Mouse (Mus musculus) ES-Bruce4 (cell line): Measurements from ENCODE around the gene Gm7138. TPM values are rescaled to one million over a fixed set of nuclear protein-coding genes. Genes with fewer than 3 reads are reported as not detected.
"Not testable (repeated sequence)": the region's sequence is repeated elsewhere in the genome, so short reads cannot be mapped to it uniquely, and the experiment has no call there.

Source experiments
- H3K27ac ChIP-seq: 2 replicates; pipeline ENCODE4 v1.5.1; 2012; ENCODE audit warnings: low read length, inconsistent platforms; ENCODE audit not compliant: insufficient read depth
- H3K27me3 ChIP-seq: 2 replicates; pipeline ENCODE4 v1.6.1; 2012; ENCODE audit warnings: mild to moderate bottlenecking, low read length, inconsistent platforms; ENCODE audit not compliant: control insufficient read depth, poor library complexity, insufficient read depth, severe bottlenecking
- H3K36me3 ChIP-seq: 2 replicates; pipeline ENCODE4 v1.6.1; 2012; ENCODE audit warnings: inconsistent platforms, mild to moderate bottlenecking, low read length, moderate library complexity; ENCODE audit not compliant: control insufficient read depth, poor library complexity, insufficient read depth, severe bottlenecking
- H3K4me1 ChIP-seq: one replicate; pipeline ENCODE4 v1.8.1; 2011; ENCODE audit warnings: low read length; ENCODE audit not compliant: control insufficient read depth, insufficient read depth
- H3K4me3 ChIP-seq: 2 replicates; pipeline ENCODE4 v1.5.1; 2011; ENCODE audit warnings: low read depth, mild to moderate bottlenecking, low read length
- H3K9ac ChIP-seq: 2 replicates; pipeline ENCODE4 v1.6.1; 2012; ENCODE audit warnings: low read depth, mild to moderate bottlenecking, inconsistent platforms; ENCODE audit not compliant: poor library complexity, severe bottlenecking
- H3K9me3 ChIP-seq: replicated peaks from 2 replicates; pipeline ENCODE4 v1.6.1; 2012; ENCODE audit warnings: mild to moderate bottlenecking, low read length, inconsistent platforms; ENCODE audit not compliant: control insufficient read depth, poor library complexity, insufficient read depth, severe bottlenecking
- CTCF ChIP-seq: IDR thresholded peaks from one replicate; pipeline ENCODE4 v1.8.1; 2011; ENCODE audit warnings: low read depth, low read length
- EP300 ChIP-seq: IDR thresholded peaks from 2 replicates; pipeline ENCODE4 v1.6.1; 2011; ENCODE audit warnings: low read depth, low read length; ENCODE audit not compliant: insufficient read depth
- POLR2A ChIP-seq: IDR thresholded peaks from one replicate; pipeline ENCODE4 v1.8.1; 2011; ENCODE audit warnings: low read length; ENCODE audit not compliant: insufficient read depth
- polyA plus RNA-seq: library from polyadenylated mRNA; stranded (reverse); fragments of >200 nt; gene quantifications from 2 replicates; pipeline ENCODE4 v1.2.4, GENCODE M21; 2011; ENCODE audit warnings: low read depth; ENCODE audit not compliant: missing spikeins, insufficient read depth, insufficient read length

Gm7138 gene
- polyA plus RNA-seq, result not detected in 2 replicates

DNA sequence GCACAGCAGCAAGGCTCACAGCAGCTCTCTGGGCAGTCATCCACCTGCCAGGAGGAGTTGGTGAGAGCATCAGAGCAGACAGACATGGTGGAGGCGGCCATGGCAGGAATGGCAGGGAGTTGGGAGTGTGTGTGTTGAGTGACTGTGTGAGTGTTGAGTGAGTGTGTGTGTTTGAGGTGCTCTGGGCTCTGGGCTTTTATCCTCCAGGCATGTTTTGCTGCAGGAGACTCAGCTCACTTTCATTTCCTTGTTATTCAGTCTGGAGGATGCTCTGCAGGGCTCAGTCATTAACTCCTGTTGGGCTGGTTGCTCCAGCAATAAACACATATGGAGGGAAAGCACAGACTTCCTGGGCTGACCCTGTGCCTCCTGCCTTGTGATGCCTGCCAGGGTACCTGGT, at the start of gene Gm7138:
Gene Gm7138 (minus strand): TSS at position 101 of the 400 bp plus-strand sequence.
- not testable (repeated sequence) for H3K27me3 ChIP-seq, H3K4me3 ChIP-seq, H3K9me3 ChIP-seq, H3K27ac ChIP-seq, H3K36me3 ChIP-seq, H3K4me1 ChIP-seq, H3K9ac ChIP-seq

DNA sequence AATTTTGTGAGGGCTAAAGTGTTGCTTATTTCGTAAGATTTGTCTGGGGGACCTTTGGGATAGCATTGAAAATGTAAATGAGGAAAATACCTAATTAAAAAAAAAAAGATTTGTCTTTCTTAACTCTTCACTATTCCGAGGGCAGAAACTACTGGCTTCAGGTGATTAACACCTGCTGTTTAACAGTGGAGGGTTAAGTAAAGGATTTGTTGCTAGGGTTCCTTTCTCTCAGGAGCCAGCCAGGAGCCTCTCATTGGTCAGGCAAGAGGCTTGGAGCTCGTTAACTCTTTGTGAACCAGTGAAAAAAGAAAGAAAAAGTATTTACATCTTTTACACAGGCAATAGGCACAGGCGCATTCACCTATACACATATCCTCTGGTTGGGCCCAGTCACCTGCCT, 42.5 kb upstream of the Gm7138 start:
- Histone ChIP-seq H3K9me3 (no peaks in the 10 kb centered on the region), H3K4me1 (no peaks in the 10 kb centered on the region), H3K27ac (no peak overlapping the region), H3K9ac (no peak overlapping the region), H3K4me3 (no peak overlapping the region), H3K27me3 (no peaks in the 10 kb centered on the region), H3K36me3 (no peaks in the 10 kb centered on the region)
- TF ChIP-seq CTCF, result no peak
- TF ChIP-seq POLR2A, result no peak
- no peak for TF ChIP-seq EP300

DNA sequence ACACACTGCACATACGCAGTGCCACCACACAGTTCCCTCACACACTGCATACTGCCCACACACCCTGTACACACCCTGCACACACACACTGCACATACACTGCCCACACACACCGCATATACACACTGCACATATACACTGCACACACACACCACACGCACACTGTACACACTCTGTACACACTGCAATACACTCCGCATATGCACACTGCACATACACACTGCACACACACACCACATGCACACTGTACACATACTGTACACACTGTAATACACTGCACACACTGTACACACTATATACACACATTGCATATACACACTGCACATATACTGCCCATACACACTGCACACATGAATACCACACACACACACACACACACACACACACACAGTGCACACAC, 41.8 kb upstream of the Gm7138 start:
- Histone ChIP-seq H3K9ac (no peak overlapping the region), H3K27ac (no peak overlapping the region), H3K4me1 (no peaks in the 10 kb centered on the region), H3K9me3 (no peaks in the 10 kb centered on the region), H3K36me3 (no peaks in the 10 kb centered on the region), H3K4me3 (no peak overlapping the region), H3K27me3 (no peaks in the 10 kb centered on the region)
- no peak for TF ChIP-seq CTCF
- TF ChIP-seq POLR2A, result no peak
- no peak for TF ChIP-seq EP300

DNA sequence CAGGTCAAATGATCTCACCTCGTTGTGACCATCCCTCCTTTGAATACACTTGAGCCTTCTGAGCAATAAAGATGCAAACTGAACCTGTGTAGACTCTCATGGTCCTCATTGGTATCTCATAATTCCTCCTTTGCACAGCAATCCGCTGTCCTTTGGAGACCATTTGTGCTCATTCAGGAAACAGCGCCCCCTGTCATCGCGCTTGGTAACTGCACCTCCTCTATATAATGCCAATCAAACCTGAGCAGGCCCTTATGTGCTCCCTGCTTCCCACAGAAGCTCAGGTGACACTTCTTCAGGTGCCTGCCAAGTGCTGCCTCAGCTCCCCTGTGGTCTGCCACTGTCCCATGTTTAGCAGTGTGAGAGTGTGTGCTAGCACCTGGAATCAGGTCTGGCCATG, 38.8 kb upstream of the Gm7138 start:
- Histone ChIP-seq H3K9ac (no peak overlapping the region), H3K27ac (no peak overlapping the region), H3K27me3 (no peaks in the 10 kb centered on the region), H3K36me3 (no peaks in the 10 kb centered on the region), H3K4me1 (no peaks in the 10 kb centered on the region), H3K4me3 (no peak overlapping the region), H3K9me3 (no peaks in the 10 kb centered on the region)
- TF ChIP-seq EP300 (no peak), CTCF (peak; percentile 51)

DNA sequence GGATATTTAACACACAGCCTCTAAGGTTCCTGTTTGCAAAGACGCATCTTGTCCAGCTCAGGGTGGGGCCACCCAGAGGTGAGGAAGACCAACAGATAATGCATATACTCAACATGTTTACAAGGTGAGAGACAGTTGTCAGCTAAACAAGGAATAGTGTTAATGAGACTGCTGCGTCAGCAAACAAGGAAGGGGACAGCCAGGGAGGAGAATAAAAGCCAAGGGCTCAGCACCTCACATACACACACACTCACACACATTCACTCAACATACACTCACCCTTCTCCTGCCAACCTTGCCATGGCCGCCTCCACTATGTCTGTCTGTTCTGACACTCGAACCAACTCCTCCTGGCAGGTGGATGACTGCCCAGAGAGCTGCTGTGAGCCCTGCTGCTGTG, 37.6 kb upstream of the Gm7138 start, which contains the start of gene Gm2696:
Gene Gm2696 (plus strand): TSS at position 301 of the 400 bp plus-strand sequence.
- Histone ChIP-seq H3K36me3 (no peaks in the 10 kb centered on the region), H3K4me1 (no peaks in the 10 kb centered on the region), H3K9ac (no peak within 1 kb of the TSS), H3K4me3 (no peak within 1 kb of the TSS), H3K9me3 (peaks cover 8% of the 10 kb centered on the region), H3K27me3 (no peaks in the 10 kb centered on the region), H3K27ac (no peak within 1 kb of the TSS)
- no peak for TF ChIP-seq EP300
- TF ChIP-seq POLR2A, result no peak
- TF ChIP-seq CTCF, result no peak

DNA sequence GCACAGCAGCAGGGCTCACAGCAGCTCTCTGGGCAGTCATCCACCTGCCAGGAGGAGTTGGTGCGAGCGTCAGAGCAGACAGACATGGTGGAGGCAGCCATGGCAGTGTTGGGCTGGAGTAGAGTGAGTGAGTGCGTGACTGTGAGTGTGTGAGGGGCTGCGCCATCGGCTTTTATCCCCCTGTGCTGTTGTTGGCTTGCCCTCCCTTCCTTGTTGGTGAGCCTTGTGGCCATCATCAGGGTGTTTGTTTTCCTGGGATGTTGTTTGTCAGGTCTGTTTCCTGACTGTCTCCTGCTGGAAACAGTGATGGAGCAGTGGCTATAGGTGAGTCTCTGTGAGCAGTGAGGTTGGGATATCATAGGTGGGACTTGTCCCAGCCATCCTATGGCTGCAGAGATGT, 35.0 kb upstream of the Gm7138 start, which contains the start of gene Gm9507:
Gene Gm9507 (minus strand): TSS at position 101 of the 400 bp plus-strand sequence.
- no peak within 1 kb of the TSS for H3K4me3 ChIP-seq
- H3K27me3 ChIP-seq, result no peaks in the 10 kb centered on the region
- TF ChIP-seq POLR2A, result no peak
- TF ChIP-seq CTCF, result no peak
- TF ChIP-seq EP300, result no peak
- H3K4me1 ChIP-seq, result no peaks in the 10 kb centered on the region
- H3K9me3 ChIP-seq, result peaks cover 20% of the 10 kb centered on the region
- H3K9ac ChIP-seq, result no peak within 1 kb of the TSS
- no peak within 1 kb of the TSS for H3K27ac ChIP-seq
- H3K36me3 ChIP-seq, result no peaks in the 10 kb centered on the region
